Mouse (Mus musculus) lung, adult 2 months (tissue): ENCODE measurements around the gene Sim2.

Experiments
- CTCF ChIP-seq: fragments of 200-500 bp; IDR thresholded peaks from 2 replicates; pipeline ENCODE4 v1.5.1; 2011; ENCODE audit warnings: mild to moderate bottlenecking, low read length, control low read depth; ENCODE audit not compliant: insufficient read depth
- POLR2A ChIP-seq: fragments of 200-500 bp; IDR thresholded peaks from 2 replicates; pipeline ENCODE4 v1.6.1; 2011; ENCODE audit warnings: low read depth, mild to moderate bottlenecking, control low read depth, low read length, borderline replicate concordance; ENCODE audit errors: extremely low read depth

GRCm38 (mm10) chr16:94118394-94118793 lies 33.7 kb downstream of the Sim2 start:
- TF ChIP-seq CTCF (no peak), POLR2A (no peak)
